Mouse (Mus musculus): ENCODE measurements around the gene Tagln2. TPM values are rescaled to one million over a fixed set of nuclear protein-coding genes. Genes with fewer than 3 reads are reported as not detected.

Tagln2 gene
- 10 to 100 TPM; 16.4 to 23.4 TPM for total RNA-seq (2021)
- long read RNA-seq, experiment 1, transcript Tagln2-202 (5 exons, 1,586 nt) = major isoform, 6 of 7 reads
- long read RNA-seq, experiment 1, partial matches to known transcripts = 1 of 7 reads
- long read RNA-seq, experiment 1, other reads (novel, unspliced or antisense) = 0 of 7 reads
- long read RNA-seq, experiment 2, transcript Tagln2-202 (5 exons, 1,586 nt) = major isoform, 6 of 7 reads
- long read RNA-seq, experiment 2, partial matches to known transcripts = 0 of 7 reads
- long read RNA-seq, experiment 2, other reads (novel, unspliced or antisense) = 1 of 7 reads

GRCm38 (mm10) chr1:172499765-172500441 lies at the start of gene Tagln2:
Gene Tagln2 (plus strand): TSS chr1:172500047.
- peak within 1 kb of the TSS; percentile 92 for H3K4me3 ChIP-seq
- intact Hi-C loops (cut with DNase I) = loop anchor here (2.0 to 10.0 kb wide), 2 partner anchors 25 to 455 kb away; no protein-coding TSS in a partner anchor
- TF ChIP-seq CTCF (IDR thresholded peaks at IDR 0.05) = peak; percentile 31
- peak within 1 kb of the TSS; percentile 91 for H3K27ac ChIP-seq
- peak; percentile 91 for DNase-seq

GRCm38 (mm10) chr1:172450226-172450625 lies 49.6 kb upstream of the Tagln2 start:
- DNase-seq = no peak
- Histone ChIP-seq H3K4me3 (no peak overlapping the region), H3K27ac (no peak overlapping the region)
- intact Hi-C loops (cut with DNase I) = no loop called here
- peak; percentile 19; the same call in 1 of the 2 replicates for TF ChIP-seq CTCF (IDR thresholded peaks at IDR 0.05)

DNA sequence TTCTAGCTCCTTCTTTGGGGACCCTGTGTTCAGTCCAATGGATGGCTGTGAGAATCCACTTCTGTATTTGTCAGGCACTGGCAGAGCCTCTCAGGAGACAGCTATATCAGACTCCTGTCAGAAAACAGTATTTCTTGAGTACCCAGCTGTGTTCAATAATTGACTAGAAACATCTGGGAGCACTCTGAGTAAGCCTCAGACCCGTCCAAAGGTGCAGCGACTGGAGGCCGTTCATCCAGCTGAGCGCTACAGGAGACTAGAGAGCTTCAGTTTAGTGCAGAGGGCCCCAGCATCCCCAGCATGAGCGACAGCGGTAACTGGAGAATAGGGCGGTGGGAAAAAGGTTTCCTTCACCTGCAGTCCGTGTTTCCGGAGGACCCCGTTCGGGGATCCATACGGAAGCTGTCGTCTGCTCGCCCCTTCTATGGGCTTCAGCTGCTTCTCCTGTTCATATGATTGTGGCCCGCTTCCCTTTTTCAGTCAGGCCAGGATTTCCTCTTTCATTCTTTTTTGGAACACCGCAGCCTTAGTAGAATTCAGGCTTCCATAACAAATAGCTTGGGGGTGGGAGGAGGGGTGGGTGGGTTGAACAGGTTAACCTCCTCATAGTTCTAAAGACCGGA lies 48.9 kb upstream of the Tagln2 start:
- Histone ChIP-seq H3K27ac (no peak overlapping the region), H3K4me3 (no peak overlapping the region)
- intact Hi-C loops (cut with DNase I) = no loop called here
- TF ChIP-seq CTCF (IDR thresholded peaks at IDR 0.05) = no peak
- DNase-seq = no peak

GRCm38 (mm10) chr1:172452911-172453310 lies 46.9 kb upstream of the Tagln2 start:
- intact Hi-C loops (cut with DNase I) = no loop called here

GRCm38 (mm10) chr1:172453810-172454209 lies 46.0 kb upstream of the Tagln2 start:
- DNase-seq = no peak
- H3K27ac ChIP-seq = no peak overlapping the region
- TF ChIP-seq CTCF (IDR thresholded peaks at IDR 0.05) = no peak
- intact Hi-C loops (cut with DNase I) = no loop called here
- no peak overlapping the region for H3K4me3 ChIP-seq

More at GRCm38 (mm10) chr1:172452911-172453310, 46.9 kb upstream of the Tagln2 start:
- no peak for TF ChIP-seq CTCF (IDR thresholded peaks at IDR 0.05)
- Histone ChIP-seq H3K4me3 (no peak overlapping the region), H3K27ac (no peak overlapping the region)
- DNase-seq = no peak

DNA sequence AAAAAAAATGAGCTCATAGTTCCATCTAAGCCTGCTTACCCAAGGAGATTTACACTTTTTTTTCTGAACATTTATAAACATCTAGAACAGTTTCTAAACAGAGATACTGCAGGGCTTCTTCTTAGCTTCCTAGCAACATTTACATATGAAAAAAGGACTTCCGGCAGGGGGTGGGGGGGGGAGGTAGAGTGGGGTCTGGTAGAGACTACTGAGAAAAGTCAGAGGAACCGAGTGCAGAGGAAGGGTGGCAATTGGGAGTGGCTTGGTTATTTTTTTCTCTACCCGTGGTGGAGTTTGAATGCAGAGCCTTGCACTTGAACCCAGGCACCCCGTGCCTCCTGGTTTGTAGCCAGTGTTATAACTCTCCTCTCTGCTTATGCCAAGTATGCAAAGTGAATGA lies 44.4 kb upstream of the Tagln2 start:
- H3K27ac ChIP-seq = peak overlapping the region; percentile 64

GRCm38 (mm10) chr1:172456001-172456677 lies 43.7 kb upstream of the Tagln2 start:
- Histone ChIP-seq H3K4me3 (peak overlapping the region; percentile 17; the same call in 1 of the 2 replicates), H3K27ac (peak overlapping the region; percentile 64)
- intact Hi-C loops (cut with DNase I) = no loop called here
- no peak for TF ChIP-seq CTCF (IDR thresholded peaks at IDR 0.05)
- DNase-seq = peak; percentile 48

More for the DNA sequence above, 44.4 kb upstream of the Tagln2 start:
- no peak for TF ChIP-seq CTCF (IDR thresholded peaks at IDR 0.05)
- peak overlapping the region; percentile 17; the same call in 1 of the 2 replicates for H3K4me3 ChIP-seq
- DNase-seq = no peak
- intact Hi-C loops (cut with DNase I) = no loop called here

GRCm38 (mm10) chr1:172457196-172457595 lies 42.7 kb upstream of the Tagln2 start:
- Histone ChIP-seq H3K27ac (no peak overlapping the region), H3K4me3 (no peak overlapping the region)
- TF ChIP-seq CTCF (IDR thresholded peaks at IDR 0.05) = no peak
- no peak for DNase-seq
- intact Hi-C loops (cut with DNase I) = no loop called here

DNA sequence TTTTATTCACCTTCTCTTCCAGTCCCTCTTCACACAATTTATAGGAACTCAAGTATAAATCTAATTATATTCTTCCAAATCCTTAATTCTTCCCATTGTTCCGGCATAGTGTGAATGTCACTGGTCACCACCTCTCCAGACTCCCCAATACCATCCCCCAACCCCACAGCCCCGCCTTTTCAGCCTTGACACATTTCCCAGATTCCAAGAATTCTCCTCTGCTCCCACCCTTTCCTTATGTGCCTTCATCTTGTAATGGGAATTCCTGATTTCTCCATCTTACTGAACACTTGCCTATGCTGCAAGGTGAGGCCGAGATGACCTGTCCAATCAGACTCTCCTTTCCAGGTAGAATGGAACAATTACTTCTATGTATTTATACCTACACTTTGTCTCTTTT lies 41.8 kb upstream of the Tagln2 start:
- no peak overlapping the region for H3K27ac ChIP-seq
- no peak overlapping the region for H3K4me3 ChIP-seq
- TF ChIP-seq CTCF (IDR thresholded peaks at IDR 0.05) = no peak
- DNase-seq = no peak
- intact Hi-C loops (cut with DNase I) = no loop called here

DNA sequence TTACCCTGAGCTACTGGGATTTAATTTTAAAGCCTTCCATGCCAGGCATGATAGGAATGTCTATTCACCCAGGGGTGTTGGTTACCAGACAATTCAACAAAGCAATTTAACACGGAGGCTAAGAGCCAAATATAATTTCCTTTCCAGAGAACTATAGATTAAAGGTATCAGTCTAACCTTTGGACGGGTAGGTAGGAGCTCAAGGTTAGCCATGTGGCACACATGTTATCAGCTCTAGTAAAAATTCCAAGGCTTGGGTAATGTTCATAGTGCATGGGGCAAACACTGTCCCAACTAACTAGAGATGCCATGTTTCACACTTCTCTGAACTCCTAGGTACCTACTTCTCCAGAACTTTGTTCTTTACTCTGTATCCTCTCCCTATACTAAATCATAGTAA lies 38.2 kb upstream of the Tagln2 start:
- DNase-seq = no peak

GRCm38 (mm10) chr1:172462534-172462933 lies 37.3 kb upstream of the Tagln2 start:
- no peak overlapping the region for H3K27ac ChIP-seq
- no peak for TF ChIP-seq CTCF (IDR thresholded peaks at IDR 0.05)
- intact Hi-C loops (cut with DNase I) = no loop called here
- H3K4me3 ChIP-seq = no peak overlapping the region
- DNase-seq = no peak

More for the DNA sequence above, 38.2 kb upstream of the Tagln2 start:
- no peak for TF ChIP-seq CTCF (IDR thresholded peaks at IDR 0.05)
- H3K27ac ChIP-seq = no peak overlapping the region
- no peak overlapping the region for H3K4me3 ChIP-seq
- intact Hi-C loops (cut with DNase I) = no loop called here

Data from gastrocnemius, adult 2 months (tissue).